Mouse (Mus musculus) erythroblast, embryonic 14.5 days (primary cell): ENCODE measurements around the gene C1qa.

ENCODE experiments used
- GATA1 ChIP-seq: IDR thresholded peaks from 2 replicates; pipeline ENCODE4 v1.6.1; 2012; ENCODE audit warnings: low read length, inconsistent platforms, mixed read lengths
- TAL1 ChIP-seq: IDR thresholded peaks from 3 replicates; pipeline ENCODE4 v1.6.1; 2012; ENCODE audit warnings: low read length, inconsistent platforms, mixed read lengths

DNA sequence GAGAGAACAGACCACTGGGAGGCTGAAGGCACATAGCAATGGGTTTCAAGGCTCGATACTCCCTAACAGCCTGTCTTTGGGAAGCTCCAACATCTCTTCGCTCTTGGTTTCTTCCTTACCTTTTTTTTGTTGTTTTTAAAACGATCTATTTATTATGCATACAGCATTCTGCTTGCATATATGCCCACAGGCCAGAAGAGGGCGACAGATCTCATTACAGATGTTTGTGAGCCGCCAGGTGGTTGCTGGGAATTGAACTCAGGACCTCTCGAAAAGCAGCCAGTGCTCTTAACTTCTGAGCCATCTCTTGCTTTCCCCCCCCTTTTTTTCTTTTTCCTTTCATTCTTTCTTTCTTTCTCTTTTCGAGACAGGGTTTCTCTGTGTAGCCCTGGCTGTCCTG, 551 bp upstream of the C1qa start:
- TF ChIP-seq GATA1 (no peak), TAL1 (no peak)
